In the genomic region with DNA sequence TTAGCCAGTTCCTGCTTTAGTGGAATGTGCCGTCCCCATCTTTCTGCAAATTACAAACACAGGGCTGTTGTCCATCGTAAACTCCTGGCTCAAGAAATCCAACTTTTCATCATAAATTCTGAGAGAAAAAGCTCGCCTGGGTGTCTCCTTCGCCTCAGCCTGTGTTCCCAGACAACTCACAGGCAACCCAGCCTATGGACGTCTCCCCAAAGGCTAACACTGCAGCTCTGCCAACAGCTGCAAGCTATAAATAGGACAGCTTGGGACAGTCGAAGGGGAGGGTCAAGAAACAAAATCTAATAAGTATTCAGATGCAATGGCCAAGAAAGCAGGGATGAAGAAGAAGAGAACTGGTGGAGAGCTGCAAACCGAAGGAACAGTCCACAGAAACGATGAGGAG, we compare ENCODE assay signal across 10 mouse cellular contexts. TPM values are rescaled to one million over a fixed set of nuclear protein-coding genes. Genes with fewer than 3 reads are reported as not detected.
DNase-seq lines count a peak whose midpoint lies in the region; ATAC-seq lines count a peak whose summit lies in the region.
"Had no signal": no experiment of that assay in that cellular context is flagged by ENCODE, and none has a peak within 500 bp of the region (broad histone marks: within the 10 kb centered on the region; RNA-seq: fewer than 3 reads in every experiment).

No protein-coding gene starts in this region.

- no peaks in the 10 kb centered on the region for H3K36me3 ChIP-seq in kidney, embryonic 16.5 days (ENCODE audit: insufficient read depth, low read length)
- no peaks in the 10 kb centered on the region for H3K36me3 ChIP-seq in limb, embryonic 13.5 days
- H3K36me3 ChIP-seq: neural tube, embryonic 12.5 days had no signal

- no peak overlapping the region for H3K9ac ChIP-seq in kidney, embryonic 16.5 days (replicated peaks; ENCODE audit: low read length)
- no peak overlapping the region for H3K9ac ChIP-seq in limb, embryonic 13.5 days
- H3K9ac ChIP-seq: neural tube, embryonic 12.5 days had no signal

- 0 out of 2 replicates have a peak overlapping the region, but pooled peaks have one; percentile 23 for H3K27ac ChIP-seq in kidney, embryonic 16.5 days (ENCODE audit: low read length)
- peak overlapping the region; percentile 44 for H3K27ac ChIP-seq in limb, embryonic 13.5 days
- H3K27ac ChIP-seq: neural tube, embryonic 12.5 days had no signal

- H3K9me3 ChIP-seq in kidney, embryonic 16.5 days (ENCODE audit: low read length): no peaks in the 10 kb centered on the region
- no peaks in the 10 kb centered on the region for H3K9me3 ChIP-seq in limb, embryonic 13.5 days

- no peak overlapping the region for H3K4me3 ChIP-seq in kidney, embryonic 16.5 days (ENCODE audit: low read length)
- no peak overlapping the region for H3K4me3 ChIP-seq in limb, embryonic 13.5 days
- H3K4me3 ChIP-seq: neural tube, embryonic 12.5 days had no signal

- H3K4me2 ChIP-seq in kidney, embryonic 16.5 days (replicated peaks; ENCODE audit: low read depth, low read length): no peak overlapping the region
- H3K4me2 ChIP-seq in limb, embryonic 13.5 days (replicated peaks): no peak overlapping the region
- H3K4me2 ChIP-seq: neural tube, embryonic 12.5 days had no signal

- WGBS in kidney, embryonic 16.5 days: 33% methylated on average over 8 of the region's 8 CpGs
- WGBS in limb, embryonic 13.5 days: 34% methylated on average over 8 of the region's 8 CpGs

- DNase-seq in kidney, adult 18-20 months: no peak
- peak; percentile 25 for DNase-seq in brain, adult 2 months (ENCODE audit: low read depth, low spot score)
- DNase-seq in gastrocnemius, postnatal 25 days: peak; percentile 82
- no peak for DNase-seq in thymus, postnatal 0 days (ENCODE audit: low spot score)
- DNase-seq in spleen, postnatal 4 days (ENCODE audit: low spot score in 2 of 2): no peak
- DNase-seq in thymus, adult 18-20 months: no peak

- ATAC-seq in kidney, embryonic 16.5 days (ENCODE audit: low FRiP score, low TSS enrichment): peak; percentile 76; the same call in 1 of the 2 replicates
- peak; percentile 68; the same call in 1 of the 2 replicates for ATAC-seq in limb, embryonic 13.5 days (ENCODE audit: low FRiP score, low read depth)

- H3K4me1 ChIP-seq in kidney, embryonic 16.5 days (ENCODE audit: insufficient read depth, low read length): peaks cover 35% of the 10 kb centered on the region
- peaks cover 45% of the 10 kb centered on the region for H3K4me1 ChIP-seq in limb, embryonic 13.5 days

- H3K27me3 ChIP-seq in kidney, embryonic 16.5 days (ENCODE audit: insufficient read depth, low read length): no peaks in the 10 kb centered on the region; the same call in 1 of the 2 replicates
- H3K27me3 ChIP-seq in limb, embryonic 13.5 days: peaks cover 23% of the 10 kb centered on the region
- H3K27me3 ChIP-seq: CH12.LX had no signal

RNA-seq across cellular contexts. Expression of a gene that starts 48.1 kb away (rescaled TPM):
- polyA plus RNA-seq in kidney, embryonic 16.5 days (2015; fragmentation: Nextera tagmentation; extraction: Ambion mirVana): 10.0 and 12.8 TPM in 2 replicates
- 10 to 100 TPM; 39.1 to 54.7 TPM for total RNA-seq in gastrocnemius, postnatal 25 days (2021)
- 25.3 and 25.6 TPM in 2 replicates for polyA plus RNA-seq in limb, embryonic 13.5 days (2015; fragmentation: Nextera tagmentation; extraction: Ambion mirVana)
- 1.6 and 1.7 TPM in 2 replicates for polyA plus RNA-seq in thymus, postnatal 0 days (2015; fragmentation: Nextera tagmentation; extraction: Ambion mirVana)

Comparison
In these comparisons a context has a peak if more than half of its experiments do, and no peak if none do; other contexts are left out.
1. DNase-seq: peak in brain, adult 2 months (single experiment) and gastrocnemius, postnatal 25 days (single experiment); none in kidney, adult 18-20 months (single experiment), thymus, postnatal 0 days (single experiment), spleen, postnatal 4 days (0 of 2) and thymus, adult 18-20 months (0 of 2).